In the genomic region with DNA sequence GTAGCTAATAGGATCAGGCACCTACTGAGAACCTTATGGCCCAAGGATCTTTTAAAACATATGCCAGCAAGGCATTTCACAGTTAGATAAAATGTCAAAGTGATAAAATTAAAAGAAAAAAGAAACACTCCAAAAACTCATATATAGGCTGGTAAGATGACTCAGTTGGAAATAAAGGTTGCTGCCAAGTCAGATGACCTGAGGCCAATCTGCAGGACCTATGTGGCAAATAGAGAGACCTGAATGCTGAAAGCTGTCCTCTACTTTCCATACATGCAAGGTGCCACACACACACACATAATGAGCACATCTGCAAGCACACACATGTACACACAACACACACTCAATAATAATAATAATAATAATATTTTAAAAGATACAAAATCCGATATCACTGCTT, we compare ENCODE assay signal across 15 mouse cellular contexts.
"Had no signal": no experiment of that assay in that cellular context is flagged by ENCODE, and none has a peak within 500 bp of the region (broad histone marks: within the 10 kb centered on the region; RNA-seq: fewer than 3 reads in every experiment).

No protein-coding gene starts in this region.

- H3K4me2 ChIP-seq: limb, embryonic 12.5 days; liver, embryonic 13.5 days; lung, embryonic 15.5 days; midbrain, embryonic 11.5 days; midbrain, embryonic 15.5 days; neural tube, embryonic 12.5 days had no signal

- H3K27ac ChIP-seq: limb, embryonic 12.5 days; liver, embryonic 13.5 days; lung, embryonic 15.5 days; macrophage; midbrain, embryonic 15.5 days; neural tube, embryonic 12.5 days; stomach, postnatal 0 days had no signal

- DNase-seq: kidney, postnatal 36 days; layer of hippocampus, adult 9-11 months; layer of hippocampus, postnatal 36 days; liver; liver, embryonic 13.5 days; liver, postnatal 0 days; lung, postnatal 14 days had no signal

- H3K9me3 ChIP-seq: limb, embryonic 12.5 days; liver, embryonic 13.5 days; lung, embryonic 15.5 days; midbrain, embryonic 15.5 days; neural tube, embryonic 12.5 days had no signal

- H3K27me3 ChIP-seq: limb, embryonic 12.5 days; liver, embryonic 13.5 days; lung, embryonic 15.5 days; megakaryocyte, embryonic 14.5 days; midbrain, embryonic 15.5 days; neural tube, embryonic 12.5 days had no signal

- H3K9ac ChIP-seq: limb, embryonic 12.5 days; liver, embryonic 13.5 days; liver, postnatal 0 days; lung, embryonic 15.5 days; midbrain, embryonic 15.5 days; neural tube, embryonic 12.5 days had no signal

- ATAC-seq: liver, postnatal 0 days; midbrain, embryonic 15.5 days had no signal

- H3K4me1 ChIP-seq: limb, embryonic 12.5 days; liver, embryonic 13.5 days; lung, embryonic 15.5 days; megakaryocyte, embryonic 14.5 days; midbrain, embryonic 15.5 days; neural tube, embryonic 12.5 days had no signal

- H3K36me3 ChIP-seq: limb, embryonic 12.5 days; liver, embryonic 13.5 days; lung, embryonic 15.5 days; midbrain, embryonic 15.5 days; neural tube, embryonic 12.5 days had no signal

- H3K4me3 ChIP-seq: limb, embryonic 12.5 days; liver, embryonic 13.5 days; lung, embryonic 15.5 days; megakaryocyte, embryonic 14.5 days; midbrain, embryonic 15.5 days; neural tube, embryonic 12.5 days had no signal
